Mouse (Mus musculus) E14TG2a.4 (cell line): Measurements from ENCODE around the gene Aip.

Experiments used
- CTCF ChIP-seq: conservative IDR thresholded peaks from 2 replicates; pipeline ENCODE4 v1.5.1; 2014; ENCODE audit warnings: low read length
- NANOG ChIP-seq: IDR thresholded peaks from 2 replicates; pipeline ENCODE4 v1.6.1; 2014; ENCODE audit warnings: borderline replicate concordance, low read length, mixed read lengths

DNA sequence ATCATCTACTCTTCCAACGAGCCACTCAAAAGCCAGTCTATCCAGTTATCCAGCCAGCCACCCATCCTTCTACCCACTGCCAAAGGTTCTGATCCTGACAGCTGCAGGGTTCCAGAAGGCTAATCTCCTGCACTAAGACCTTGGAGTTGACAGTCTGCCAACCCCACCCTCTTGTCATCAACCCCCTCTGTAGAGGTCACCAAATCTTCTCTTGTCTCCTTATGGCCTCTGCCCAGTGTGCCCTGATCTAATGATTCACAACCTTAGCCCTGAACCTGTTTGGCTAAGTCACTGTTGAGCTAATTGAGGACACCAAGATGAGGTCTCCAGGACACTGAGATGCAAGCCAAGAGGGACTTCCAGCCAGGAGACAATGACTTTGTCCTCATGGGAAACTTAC, 46.1 kb downstream of the Aip start:
- TF ChIP-seq CTCF (no peak), NANOG (no peak)
